Mouse (Mus musculus) liver, adult 2 months (tissue): Measurements from ENCODE around the gene Rnf4.

Source experiments
- CTCF ChIP-seq: fragments of 200-500 bp; IDR thresholded peaks from 2 replicates; pipeline ENCODE4 v1.5.1; 2011; ENCODE audit warnings: low read depth, low read length, control low read depth
- POLR2A ChIP-seq: fragments of 200-500 bp; IDR thresholded peaks from 2 replicates; pipeline ENCODE4 v1.6.1; 2011; ENCODE audit warnings: low read length, control low read depth; ENCODE audit not compliant: insufficient read depth; ENCODE audit errors: extremely low read depth

DNA sequence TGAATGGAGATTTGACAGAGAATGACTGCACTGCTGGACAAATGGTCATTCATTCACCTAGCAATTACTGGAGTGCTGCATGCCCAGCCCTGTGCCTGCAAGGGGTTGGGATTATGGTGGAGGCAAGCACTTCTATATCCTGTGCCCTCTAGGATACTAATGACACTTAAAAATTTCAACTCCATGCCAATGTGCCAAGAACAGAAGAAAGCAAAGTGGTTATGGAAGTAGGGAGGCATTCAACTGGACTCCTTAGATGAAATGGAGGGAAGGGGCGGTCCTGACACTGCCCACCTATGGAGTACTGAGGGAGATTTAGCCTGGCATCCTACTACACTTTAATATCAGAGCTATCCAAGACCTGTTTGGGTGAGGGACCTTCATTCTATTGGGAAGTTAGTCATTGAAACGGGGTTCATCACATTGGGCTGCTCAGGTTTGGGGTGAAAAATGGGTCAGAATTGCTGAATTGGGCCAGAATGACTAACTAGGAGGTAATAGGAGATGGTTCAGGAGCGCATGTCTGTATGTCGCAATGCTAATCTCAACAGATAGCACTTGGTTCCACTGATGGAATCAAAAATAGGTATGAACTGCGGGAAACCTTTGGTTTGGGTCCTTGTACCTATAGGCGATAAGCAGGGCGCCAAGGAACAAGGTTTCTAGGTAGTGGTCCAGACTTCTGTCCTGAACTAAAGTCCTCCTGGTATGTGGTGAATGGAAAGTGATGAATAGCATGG is 32.6 kb downstream of the Rnf4 start:
- TF ChIP-seq POLR2A (no peak), CTCF (no peak)
